Mouse (Mus musculus) gastrocnemius, postnatal 14 days (tissue): ENCODE measurements at regions not wholly inside any gene's neighbourhood (a gene's known extent, or its start where the extent isn't known, plus 50 kb on each side); places are given as distances from the start of the nearest gene placed in this dataset.
A peak's percentile ranks its signal among the peaks of the same experiment; 100 is the strongest.

ENCODE experiments used
- DNase-seq: peaks from one replicate; pipeline ENCODE4 v3.0.0; 2021; ENCODE audit warnings: mixed read lengths
- intact Hi-C: fragments of 180-260 bp; cut with DNase I; formaldehyde crosslinking; loops from one replicate; pipeline ENCODE4 v1.15.1; 2025; ENCODE audit warnings: low total_unique reads

DNA sequence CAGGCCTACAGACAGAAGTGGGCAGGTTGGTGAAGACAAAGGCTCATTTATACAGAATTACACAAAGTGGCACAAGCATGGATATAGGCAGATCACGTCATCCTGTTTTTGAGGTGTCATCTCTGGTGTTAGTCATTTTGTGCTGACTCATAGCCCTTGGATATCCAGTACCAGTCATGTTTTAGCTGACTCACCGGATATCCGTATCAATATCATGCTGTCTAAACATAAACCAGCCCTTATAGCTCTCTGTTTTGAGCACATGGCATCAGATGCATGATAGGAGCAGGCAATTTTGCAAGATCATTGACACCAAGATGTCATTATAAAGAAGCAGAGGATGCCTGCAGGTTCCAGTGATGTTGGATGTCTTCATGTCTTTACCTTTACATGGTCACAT, 97.5 kb upstream of the Mki67 start:
- DNase-seq = no peak
- intact Hi-C loops = no loop called here

DNA sequence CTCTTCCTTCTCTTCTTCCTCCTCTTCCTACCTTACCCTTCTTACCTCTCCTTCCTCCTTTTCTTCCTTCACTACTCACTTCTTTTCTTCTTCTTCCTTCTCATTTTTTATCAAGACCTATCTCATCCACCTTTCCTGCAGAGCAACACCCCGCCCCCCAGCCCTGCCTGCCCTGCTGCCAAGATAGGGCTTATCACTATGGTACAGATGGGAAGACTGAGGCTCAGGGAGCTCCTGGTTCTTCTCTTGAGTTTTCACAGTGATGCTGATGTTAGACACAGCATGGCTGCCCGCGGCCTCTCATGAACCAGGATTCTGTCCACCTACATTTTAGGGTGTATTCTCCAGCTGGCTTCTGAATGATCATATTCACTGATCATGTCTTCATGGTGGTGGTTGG, 100.0 kb upstream of the Mki67 start:
- DNase-seq = no peak
- intact Hi-C loops = no loop called here

DNA sequence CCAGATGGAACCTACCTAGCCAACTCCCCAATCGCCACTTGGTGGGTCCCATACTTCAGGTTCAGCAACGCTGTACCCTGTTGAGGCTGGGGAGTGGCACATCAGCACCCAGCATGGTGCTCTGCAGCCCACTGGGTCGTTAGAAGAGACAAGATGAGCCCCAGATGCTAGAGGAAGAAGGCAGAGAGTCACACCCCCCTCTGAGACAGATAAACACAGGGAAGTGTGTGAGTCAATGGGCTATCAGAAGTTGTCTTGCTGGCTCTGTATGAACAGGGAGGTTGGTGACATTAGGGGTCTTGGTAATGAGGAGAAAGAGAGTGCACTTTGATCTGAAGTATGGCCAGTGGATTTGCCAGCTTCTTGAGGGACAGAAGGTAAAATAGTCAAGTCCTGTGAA, 101.7 kb upstream of the Mki67 start:
- intact Hi-C loops = no loop called here
- no peak for DNase-seq

DNA sequence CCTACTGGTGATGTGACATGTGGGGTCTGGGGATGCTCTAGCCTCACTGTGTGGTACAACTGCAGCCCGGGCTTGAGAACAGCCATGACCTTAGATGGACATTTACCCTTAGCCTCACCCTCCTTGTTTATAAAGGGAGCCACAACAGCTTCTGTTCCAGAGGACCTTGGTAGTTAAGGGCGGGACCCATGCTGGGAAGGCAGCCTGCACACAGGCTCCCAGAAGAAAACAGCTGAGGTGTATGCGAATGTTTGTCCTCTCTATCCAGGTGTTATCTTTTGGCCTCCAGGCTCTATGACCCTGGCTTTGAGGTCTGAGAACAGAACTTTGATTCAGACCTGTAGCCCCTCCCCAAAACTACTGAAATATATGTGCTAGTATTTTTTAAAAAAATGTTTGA, 102.1 kb upstream of the Mki67 start:
- no peak for DNase-seq
- intact Hi-C loops = no loop called here

DNA sequence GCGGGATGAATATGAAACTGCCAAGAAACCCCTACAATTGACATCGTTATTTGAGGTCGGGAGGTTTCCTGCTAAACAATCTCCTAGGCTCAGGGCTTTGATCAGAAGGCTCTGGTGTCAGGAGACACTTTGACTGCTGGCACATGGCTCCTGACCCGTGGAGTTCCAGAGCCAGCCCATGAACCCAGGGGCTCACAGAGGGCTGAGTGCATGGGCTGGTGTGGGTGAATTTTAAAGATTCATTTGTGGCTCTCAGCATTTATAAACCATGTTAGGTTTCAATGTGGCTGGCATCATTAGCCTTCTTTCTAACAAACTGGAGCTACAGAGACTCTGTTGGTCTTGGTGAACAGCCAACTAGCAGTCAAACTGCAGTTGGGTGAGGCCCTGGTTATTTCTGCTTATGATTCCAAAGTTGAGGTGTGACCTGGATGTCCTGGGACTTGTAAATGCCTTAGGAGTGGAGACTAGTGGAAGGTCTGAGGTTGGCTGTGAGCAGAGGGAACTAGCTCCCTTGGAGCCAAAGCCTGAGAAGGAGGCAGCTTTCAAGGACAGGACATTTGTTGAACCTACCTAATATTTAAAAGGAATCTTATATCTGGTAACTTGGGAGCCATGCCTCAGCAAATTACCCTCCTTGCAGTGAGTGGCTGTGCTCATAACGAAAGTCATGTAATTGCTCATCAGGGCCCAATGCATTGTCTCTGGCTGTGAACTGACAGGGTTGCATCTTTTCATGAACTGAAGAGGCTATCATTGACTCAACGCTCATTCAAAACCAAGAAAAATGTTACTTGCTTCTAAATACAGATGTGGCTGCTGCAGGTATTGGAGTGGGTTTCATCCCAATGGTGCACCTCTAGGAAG, 108.0 kb upstream of the Mki67 start:
- intact Hi-C loops = no loop called here
- DNase-seq = no peak

DNA sequence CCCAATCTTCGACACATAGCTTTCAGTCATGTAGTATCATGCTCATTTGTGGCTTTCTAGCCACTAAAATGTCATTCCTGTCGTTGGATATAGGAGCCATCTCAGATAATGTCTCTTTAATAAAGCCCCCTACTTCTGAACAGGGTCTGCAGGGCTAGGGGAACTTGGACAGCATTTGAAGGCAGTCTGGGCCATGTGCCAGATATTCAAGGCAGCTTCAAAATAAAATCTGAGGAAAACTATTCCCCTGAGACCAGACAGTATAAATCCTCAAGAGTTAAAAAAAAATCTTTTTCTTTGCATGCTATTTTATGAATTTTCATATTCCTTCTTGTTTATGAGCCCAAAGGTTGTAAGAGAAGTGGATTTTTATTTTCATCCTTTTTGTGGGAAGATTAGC, 113.1 kb upstream of the Mki67 start:
- no peak for DNase-seq
- intact Hi-C loops = no loop called here

DNA sequence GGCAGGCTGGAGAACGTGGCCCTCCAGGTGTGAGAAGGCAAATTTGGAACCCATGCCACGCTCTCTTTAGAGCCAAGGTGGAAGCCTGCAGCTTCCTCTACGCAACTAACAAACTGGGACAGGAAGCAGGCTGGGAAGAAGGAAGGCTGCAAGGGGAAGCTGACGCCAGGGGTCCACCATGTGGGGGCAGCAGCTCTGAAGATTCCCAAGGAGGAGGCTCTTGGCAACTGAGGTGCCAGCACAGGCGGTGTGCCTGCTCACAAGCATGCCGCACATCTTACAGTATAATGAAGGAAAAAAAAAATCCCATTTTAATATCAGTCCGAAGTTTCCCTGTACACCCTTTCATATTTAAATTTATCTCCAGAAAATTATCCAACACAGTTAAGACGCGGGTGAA, 117.3 kb upstream of the Mki67 start:
- no peak for DNase-seq
- intact Hi-C loops = no loop called here

DNA sequence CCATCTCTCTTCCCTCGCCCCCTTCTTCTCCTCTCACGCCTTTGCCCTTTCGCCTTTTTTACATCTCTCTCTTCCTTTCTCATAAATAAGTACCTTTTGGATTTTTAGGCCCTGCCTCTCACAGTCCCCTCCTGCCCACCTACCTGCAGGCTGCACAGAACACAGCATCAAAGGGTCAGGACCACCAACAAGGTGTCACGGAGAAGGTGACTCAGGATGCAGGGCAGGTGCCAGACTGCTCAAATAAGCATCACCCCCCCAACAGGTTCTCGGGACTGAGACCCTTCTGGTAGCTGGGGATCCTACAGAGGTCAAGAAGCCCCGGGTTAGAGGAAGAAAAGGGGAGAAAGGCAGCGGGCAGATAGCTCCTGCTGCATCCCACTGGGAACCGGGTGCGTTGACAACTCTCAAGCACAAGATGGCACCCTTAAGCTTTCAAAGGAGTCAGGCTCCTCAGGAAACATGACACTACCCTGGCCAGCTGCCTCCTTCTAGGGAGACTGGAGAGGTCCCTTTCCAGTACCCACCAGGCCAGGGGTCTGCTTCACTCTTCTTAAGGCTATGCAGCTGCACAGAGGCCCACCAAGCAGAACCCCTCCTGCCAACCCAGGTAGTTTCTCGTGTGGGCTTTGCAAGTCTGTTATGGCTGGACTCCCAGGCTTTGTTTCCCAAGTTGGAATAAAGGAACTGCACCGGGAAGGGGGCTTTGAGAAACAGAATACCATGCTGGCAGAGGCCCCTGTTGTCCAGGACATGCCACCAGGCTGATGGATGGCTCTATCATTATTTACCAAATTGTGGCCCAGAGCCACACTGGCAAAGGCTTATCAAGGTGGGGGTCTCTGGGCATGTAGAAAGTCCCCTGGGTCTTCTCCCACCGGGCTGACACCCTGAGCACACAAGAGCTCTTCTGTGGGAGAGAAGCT, 120.9 kb upstream of the Mki67 start:
- intact Hi-C loops = loop anchor here (5.0 kb wide), 1 partner anchor 1485 kb away; no protein-coding TSS in a partner anchor
- DNase-seq = peak; percentile 85

DNA sequence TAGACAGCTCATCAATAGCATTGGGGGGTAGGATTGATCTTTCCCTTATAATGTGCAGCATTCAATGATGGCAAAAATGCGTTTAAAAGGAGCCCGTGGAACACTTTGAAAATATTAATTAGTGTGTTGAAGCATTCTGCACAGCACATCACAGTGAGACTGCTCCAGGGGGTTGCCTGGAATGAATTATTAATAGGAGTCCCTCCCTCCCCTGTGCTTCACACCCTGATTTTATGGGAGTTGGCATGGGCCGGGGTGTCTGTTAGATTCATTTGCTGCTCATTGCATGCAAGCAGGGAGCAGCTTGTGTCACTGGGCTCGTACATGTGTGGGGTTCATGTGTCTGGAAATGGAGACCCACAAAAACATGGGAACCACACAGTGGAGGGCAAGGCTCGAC, 127.9 kb upstream of the Mki67 start:
- intact Hi-C loops = no loop called here
- no peak for DNase-seq

DNA sequence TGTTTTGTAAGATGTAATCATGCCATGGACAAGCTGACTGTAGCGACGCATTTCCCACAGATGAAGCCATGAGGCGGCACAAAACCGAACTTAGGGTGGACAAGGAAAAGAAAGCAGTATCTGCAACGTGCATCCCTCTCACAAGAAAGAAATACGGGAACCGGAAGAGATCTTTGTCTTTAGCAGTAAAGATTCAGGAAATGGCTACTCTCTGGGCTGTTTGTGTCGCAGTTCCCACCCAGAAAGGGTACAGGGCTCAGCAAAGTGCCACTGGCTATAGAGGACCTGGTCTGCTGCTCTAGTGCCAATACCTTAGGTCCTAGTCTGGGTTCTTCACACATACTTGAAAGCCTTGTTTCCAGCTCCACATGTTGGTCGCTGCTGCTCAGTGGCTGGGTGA, 131.1 kb upstream of the Mki67 start:
- no peak for DNase-seq
- intact Hi-C loops = no loop called here

DNA sequence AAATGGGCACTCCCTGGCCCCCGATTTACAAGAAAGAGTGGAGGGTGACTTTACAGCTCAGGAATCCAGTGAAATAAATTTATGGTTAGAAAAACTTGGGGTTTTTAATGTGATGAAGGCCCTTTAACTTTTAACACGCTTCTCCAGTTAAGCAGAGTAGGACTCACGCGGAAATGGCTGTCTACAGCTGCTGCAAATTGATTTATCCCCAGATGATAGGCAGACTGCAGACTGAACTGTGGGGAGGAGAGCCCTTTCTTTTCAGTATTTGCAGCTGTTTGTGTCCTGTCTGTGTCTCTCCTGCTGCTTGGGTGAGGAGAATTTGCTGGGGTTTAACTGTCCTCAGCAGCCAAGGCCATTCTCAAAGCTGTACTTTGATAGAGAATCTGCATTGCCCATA, 132.0 kb upstream of the Mki67 start:
- DNase-seq = no peak
- intact Hi-C loops = no loop called here

DNA sequence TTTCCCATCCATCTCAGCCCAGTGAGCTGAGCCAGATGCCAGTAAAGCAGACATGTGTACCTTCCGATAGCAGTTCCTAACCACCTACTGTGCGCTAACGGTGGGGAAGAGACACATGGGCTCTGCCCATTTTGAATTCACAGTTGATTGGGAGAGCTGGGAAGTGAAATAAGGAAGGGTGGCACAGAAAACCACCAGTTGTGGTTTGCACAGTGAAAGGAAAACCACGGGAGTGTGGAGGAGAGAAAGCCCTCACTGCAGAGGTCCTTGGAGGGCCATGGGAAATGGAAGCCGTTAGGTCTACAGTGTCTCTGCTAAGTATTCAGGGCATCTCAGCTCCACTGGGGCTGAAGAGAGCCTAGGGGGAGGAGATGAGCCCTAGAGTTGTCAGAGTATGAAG, 132.7 kb upstream of the Mki67 start:
- intact Hi-C loops = no loop called here
- no peak for DNase-seq

DNA sequence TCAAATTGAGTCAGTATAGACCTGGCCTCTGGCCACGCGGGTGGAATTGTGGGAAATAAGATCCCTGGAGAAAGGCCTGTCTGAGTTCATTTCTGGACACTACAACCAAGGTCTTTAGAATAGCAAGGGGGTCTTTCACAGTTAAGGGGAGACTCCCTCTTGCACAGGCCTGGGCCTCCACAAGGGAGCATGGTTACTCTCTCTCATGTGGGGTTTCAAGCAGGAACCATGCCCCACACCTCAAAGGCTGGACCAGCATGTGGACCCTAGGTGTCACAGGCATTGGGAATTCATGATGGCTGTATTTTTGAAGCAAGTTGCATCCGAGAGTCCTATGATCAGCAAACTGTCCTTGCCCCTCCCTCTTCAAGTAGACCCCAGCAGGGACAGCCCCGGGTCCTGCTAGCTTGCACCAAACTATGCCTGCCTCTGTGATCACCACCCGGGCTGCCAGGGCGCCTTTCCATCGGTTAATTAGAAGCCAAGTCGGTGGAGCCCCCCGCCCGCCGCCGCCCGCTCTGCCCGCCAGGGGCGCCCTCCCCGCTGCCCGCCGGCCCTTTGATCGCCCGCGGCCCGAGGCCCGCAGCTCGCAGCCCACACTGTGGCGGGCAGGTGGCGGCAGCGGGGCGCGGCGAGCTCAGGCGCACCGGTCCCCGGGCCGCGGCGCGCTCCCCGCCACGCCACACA, 137.1 kb upstream of the Mki67 start:
- DNase-seq = peak; percentile 44
- intact Hi-C loops = no loop called here

DNA sequence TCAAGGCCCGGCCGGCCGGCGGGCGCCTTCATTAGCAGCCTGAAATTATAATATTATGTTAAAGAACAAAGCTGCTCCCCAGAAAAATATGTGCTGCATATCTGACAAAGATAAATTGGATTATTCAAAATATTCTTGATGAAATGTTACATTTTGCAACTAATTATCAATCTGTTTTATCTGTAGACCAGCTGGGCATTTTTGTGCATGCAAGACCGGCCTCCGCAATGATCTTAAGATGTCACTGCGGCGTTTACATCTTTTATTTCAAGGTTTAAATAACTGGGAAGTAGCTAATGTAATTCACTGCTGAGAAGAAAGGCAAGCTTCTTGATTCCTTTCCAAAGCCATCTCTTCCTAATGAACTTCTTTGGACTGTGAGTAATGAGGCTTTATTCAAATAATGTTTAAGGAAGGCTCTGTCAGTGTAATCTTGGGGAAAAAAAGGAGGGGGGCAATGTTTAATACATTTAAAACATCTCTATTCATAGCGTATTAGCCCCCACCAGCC, 137.7 kb upstream of the Mki67 start:
- no peak for DNase-seq
- intact Hi-C loops = no loop called here

DNA sequence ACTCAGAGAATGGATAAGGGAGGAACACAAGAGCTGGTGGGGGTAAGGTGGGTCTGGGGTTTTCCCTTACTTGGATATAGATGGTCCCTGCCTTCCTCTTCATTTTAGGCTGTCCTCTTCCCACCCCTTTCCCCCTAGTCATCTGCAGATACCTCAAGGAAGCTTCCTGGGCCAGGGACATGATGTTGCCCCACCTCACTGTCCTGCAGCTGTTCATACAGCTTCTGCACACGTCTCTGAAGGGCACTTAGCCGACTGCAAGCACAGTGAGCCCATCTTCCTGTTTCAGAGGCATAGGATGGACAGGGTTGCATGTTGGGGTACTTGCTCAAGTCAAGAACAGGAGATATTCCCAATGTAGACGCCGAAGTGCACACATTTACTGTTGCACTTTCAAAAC, 144.1 kb upstream of the Mki67 start:
- intact Hi-C loops = no loop called here
- no peak for DNase-seq

DNA sequence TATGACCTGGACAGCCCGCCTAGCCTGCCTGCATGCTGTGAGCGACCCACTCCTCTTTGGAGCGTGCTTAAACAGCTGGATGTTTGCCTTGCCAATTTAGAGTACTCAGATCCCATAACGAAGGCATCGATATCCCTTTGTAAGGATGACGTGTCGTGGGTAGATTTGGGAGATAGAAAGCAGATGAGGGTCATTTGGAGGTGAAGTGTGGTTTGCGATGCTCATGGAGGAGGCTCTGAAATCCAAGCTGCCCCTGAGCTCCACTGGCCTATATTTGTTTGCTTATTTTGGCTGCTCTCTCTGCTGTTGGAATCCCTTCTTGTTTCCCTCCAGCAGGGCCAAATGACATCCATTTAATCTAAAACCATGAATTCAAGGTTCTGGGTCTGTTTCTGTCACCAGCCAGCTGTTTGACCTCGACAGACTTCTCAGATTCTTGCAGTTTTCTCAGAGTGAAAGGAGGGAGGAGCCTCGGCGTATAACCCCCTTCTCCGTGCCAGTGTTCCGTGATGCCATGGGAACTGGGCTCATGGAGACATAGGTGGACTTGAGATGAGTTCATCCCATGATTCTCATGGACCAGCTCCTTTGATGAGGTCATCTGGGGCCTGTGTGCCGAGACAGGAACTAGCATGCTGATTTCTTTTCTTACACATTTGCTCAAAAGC, 144.7 kb upstream of the Mki67 start:
- intact Hi-C loops = no loop called here
- peak; percentile 32 for DNase-seq

DNA sequence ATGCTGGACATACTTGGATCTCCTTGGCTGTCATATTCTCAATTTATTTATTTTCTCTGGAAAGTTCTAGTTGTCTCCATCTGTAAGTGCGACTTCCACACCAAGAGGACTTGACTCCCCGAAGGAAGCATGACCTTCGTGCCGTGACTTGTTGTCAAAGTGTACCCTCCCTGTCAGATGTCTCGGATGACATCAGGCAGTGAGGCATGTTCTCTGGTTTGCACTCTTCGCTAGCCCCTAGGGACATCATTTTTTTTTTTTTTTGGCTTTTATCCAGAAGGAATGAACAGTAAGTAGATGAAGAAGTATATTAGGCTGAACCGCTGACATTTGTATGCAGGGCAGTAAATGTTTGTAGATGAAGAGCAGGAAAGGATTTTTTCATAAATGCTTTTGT, 145.2 kb upstream of the Mki67 start:
- DNase-seq = no peak
- intact Hi-C loops = no loop called here

DNA sequence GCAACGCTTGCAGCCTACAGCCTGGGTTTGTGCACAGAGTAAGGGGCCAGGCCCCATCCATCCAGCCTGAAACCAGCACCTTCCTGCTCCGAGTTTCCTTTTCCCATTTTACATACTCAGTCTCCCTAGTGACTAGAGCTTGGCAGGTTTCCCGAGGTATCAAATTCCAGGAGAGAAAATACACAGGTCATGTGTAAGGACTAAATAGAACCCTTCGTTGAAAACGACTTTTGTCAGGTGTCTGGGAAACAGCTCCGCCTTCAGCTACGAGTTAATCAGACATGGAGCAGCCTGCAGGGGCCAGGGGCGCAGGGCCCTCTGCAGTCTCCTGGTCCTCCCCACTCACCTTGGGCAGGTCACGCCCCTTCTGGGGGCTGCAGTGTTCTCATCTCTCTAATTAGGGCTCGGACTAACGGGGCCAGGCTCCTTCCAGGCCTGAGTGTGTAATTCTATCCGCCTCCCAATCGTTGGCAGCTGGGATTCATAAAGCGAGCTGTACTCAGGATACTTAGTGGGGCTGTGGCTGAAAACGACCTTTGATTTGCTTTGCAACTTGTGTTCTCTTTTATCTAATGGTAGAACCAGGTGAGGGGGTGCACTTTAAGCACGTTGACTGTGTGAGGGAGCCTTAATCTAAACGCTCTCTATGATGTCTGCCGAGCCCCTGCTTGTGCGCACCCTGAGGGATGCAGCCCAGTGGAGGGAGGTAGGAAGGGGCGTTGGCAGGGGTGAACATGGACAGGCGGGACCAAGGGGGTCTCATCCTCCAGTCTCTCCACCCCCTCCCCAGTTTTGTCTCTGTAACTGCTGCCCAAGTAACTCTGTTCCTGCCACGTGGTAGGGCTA, 147.6 kb upstream of the Mki67 start:
- DNase-seq = no peak
- intact Hi-C loops = no loop called here

DNA sequence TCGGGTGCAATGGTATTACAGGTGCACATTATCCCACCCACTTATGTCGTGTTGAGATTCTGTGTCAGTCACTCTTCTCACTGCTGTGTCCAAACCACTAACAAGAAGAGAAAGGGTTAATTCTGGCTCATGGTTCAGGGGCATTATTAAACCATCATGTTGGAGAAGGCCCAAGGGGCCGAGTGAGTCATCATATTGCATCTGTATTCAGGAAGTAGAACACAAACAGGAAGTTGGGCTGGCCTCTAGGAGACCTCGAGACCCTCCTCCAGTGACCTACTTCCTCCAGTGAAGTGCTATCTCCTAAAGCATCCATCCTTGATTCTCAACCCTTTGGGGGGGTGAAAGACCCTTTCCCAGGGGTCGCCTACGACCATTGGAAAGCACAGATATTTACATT, 154.8 kb upstream of the Mki67 start:
- intact Hi-C loops = no loop called here
- DNase-seq = no peak
